ENCODE assay signal across 19 mouse cellular contexts in the genomic region with DNA sequence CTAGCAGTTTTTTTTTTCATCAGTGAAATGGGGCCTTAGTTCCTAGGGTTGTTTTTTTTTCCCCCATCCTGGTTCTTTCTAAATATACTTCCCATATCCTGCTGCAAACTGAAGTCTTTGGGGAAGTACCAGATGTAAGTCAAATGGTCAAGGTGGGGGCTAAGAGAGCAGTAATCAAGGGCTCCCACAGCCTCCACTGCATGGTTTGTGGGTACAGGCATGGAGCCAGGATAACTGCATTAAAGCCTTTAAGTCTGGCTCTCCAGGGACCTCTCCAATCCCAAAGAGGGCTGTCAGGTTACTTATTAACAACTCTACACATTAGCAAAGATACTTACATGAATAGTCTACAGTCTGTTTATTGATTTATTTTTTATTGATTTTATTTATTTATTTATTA. TPM values are rescaled to one million over a fixed set of nuclear protein-coding genes. Genes with fewer than 3 reads are reported as not detected.
DNase-seq lines count a peak whose midpoint lies in the region; ATAC-seq and TF ChIP-seq lines count a peak whose summit lies in the region.
"Had no signal": no experiment of that assay in that cellular context is flagged by ENCODE, and none has a peak within 500 bp of the region (broad histone marks: within the 10 kb centered on the region; RNA-seq: fewer than 3 reads in every experiment).

No protein-coding gene starts in this region.

- no peak overlapping the region for H3K4me3 ChIP-seq in limb, embryonic 14.5 days (replicated peaks; ENCODE audit: low read length)
- H3K4me3 ChIP-seq in limb, embryonic 10.5 days, result no peak overlapping the region
- H3K4me3 ChIP-seq: embryonic facial prominence, embryonic 13.5 days had no signal

- no peak overlapping the region for H3K4me2 ChIP-seq in limb, embryonic 14.5 days (replicated peaks; ENCODE audit: low read depth, low read length, severe bottlenecking)
- H3K4me2 ChIP-seq: embryonic facial prominence, embryonic 13.5 days had no signal

- no peaks in the 10 kb centered on the region for H3K9me3 ChIP-seq in limb, embryonic 14.5 days (ENCODE audit: control insufficient read depth, low read length)
- no peaks in the 10 kb centered on the region for H3K9me3 ChIP-seq in limb, embryonic 10.5 days (replicated peaks)
- H3K9me3 ChIP-seq: embryonic facial prominence, embryonic 13.5 days had no signal

- H3K27ac ChIP-seq in limb, embryonic 14.5 days (replicated peaks; ENCODE audit: low read depth, low read length), result no peak overlapping the region
- H3K27ac ChIP-seq in limb, embryonic 10.5 days, result no peak overlapping the region
- H3K27ac ChIP-seq: embryonic facial prominence, embryonic 13.5 days had no signal

- peak; percentile 22 for DNase-seq in limb, embryonic 14.5 days (ENCODE audit: low spot score)
- DNase-seq in limb, embryonic 10.5 days (ENCODE audit: low spot score), result no peak
- DNase-seq in 3T3-L1 (ENCODE audit: low read depth, low spot score) (peak; percentile 58), 416B (ENCODE audit: low read depth) (peak; percentile 56)
- no peak for DNase-seq in lung, postnatal 14 days
- no peak for DNase-seq in left cerebral cortex, adult 11 months (ENCODE audit: low spot score)
- DNase-seq: adrenal gland, adult 8-10 months; adrenal gland, postnatal 14 days; adrenal gland, postnatal 36 days; cerebellum, adult 11-12 months; cerebellum, adult 2 months; cerebellum, adult 9-10 months; cerebellum, postnatal 10 days; cerebellum, postnatal 25 days had no signal

- 0 out of 2 replicates have a peak, but pooled peaks cover 1% of the 10 kb centered on the region for H3K36me3 ChIP-seq in limb, embryonic 14.5 days (ENCODE audit: control insufficient read depth, insufficient read depth, low read length)
- H3K36me3 ChIP-seq in limb, embryonic 10.5 days, result peaks cover 3% of the 10 kb centered on the region

- H3K9ac ChIP-seq in limb, embryonic 14.5 days (ENCODE audit: low read depth, low read length, severe bottlenecking), result no peak overlapping the region
- H3K9ac ChIP-seq: embryonic facial prominence, embryonic 13.5 days had no signal

- H3K27me3 ChIP-seq in limb, embryonic 14.5 days (ENCODE audit: control insufficient read depth, insufficient read depth, low read length), result no peaks in the 10 kb centered on the region
- no peaks in the 10 kb centered on the region for H3K27me3 ChIP-seq in limb, embryonic 10.5 days (ENCODE audit: low read depth, poor library complexity, severe bottlenecking)
- H3K27me3 ChIP-seq: embryonic facial prominence, embryonic 13.5 days; Patski had no signal

- no peak for ATAC-seq in limb, embryonic 14.5 days (ENCODE audit: low FRiP score, low read depth)
- ATAC-seq: activated CD4-positive, CD25-positive, alpha-beta regulatory T cell, adult 4 months; forebrain, embryonic 14.5 days; forebrain, embryonic 16.5 days; Patski had no signal

- 0 out of 2 replicates have a peak, but pooled peaks cover 2% of the 10 kb centered on the region for H3K4me1 ChIP-seq in limb, embryonic 14.5 days (ENCODE audit: control insufficient read depth, insufficient read depth, low read length)
- peaks cover under 1% of the 10 kb centered on the region for H3K4me1 ChIP-seq in limb, embryonic 10.5 days
- H3K4me1 ChIP-seq: embryonic facial prominence, embryonic 13.5 days had no signal

- TF ChIP-seq POLR2A in limb, embryonic 14.5 days (IDR thresholded peaks at IDR 0.05; ENCODE audit: borderline replicate concordance, extremely low read depth, insufficient read depth, insufficient read length), result no peak

RNA-seq across cellular contexts. Expression of a gene that starts 2.8 kb away (rescaled TPM):
- 19.6 and 26.3 TPM in 2 replicates for polyA plus RNA-seq in limb, embryonic 14.5 days (2012; rRNA removed)
- polyA plus RNA-seq in limb, embryonic 14.5 days (2014; fragmentation: Nextera tagmentation; extraction: Ambion mirVana), result 17.1 and 20.5 TPM in 2 replicates
- 8.0 and 8.4 TPM in 2 replicates for polyA plus RNA-seq in limb, embryonic 10.5 days (2016; fragmentation: Nextera tagmentation; extraction: Ambion mirVana)

Comparison
In these comparisons a context has a peak if more than half of its experiments do, and no peak if none do; other contexts are left out.
1. DNase-seq: peak in limb, embryonic 14.5 days (single experiment), 3T3-L1 (single experiment) and 416B (single experiment); none in limb, embryonic 10.5 days (single experiment), lung, postnatal 14 days (single experiment) and left cerebral cortex, adult 11 months (single experiment).